In genomic region chr1:59171875-59172274, GRCm38 (mm10) we compare ENCODE assay signal across 20 mouse cellular contexts. TPM values are rescaled to one million over a fixed set of nuclear protein-coding genes. Genes with fewer than 3 reads are reported as not detected.
DNase-seq lines count a peak whose midpoint lies in the region; ATAC-seq lines count a peak whose summit lies in the region.
"Had no signal": no experiment of that assay in that cellular context is flagged by ENCODE, and none has a peak within 500 bp of the region (broad histone marks: within the 10 kb centered on the region; RNA-seq: fewer than 3 reads in every experiment).

No protein-coding gene starts in this region.

- no peak for DNase-seq in kidney, adult 11 months
- DNase-seq in thymus, postnatal 0 days (ENCODE audit: low spot score), result peak; percentile 50
- no peak for DNase-seq in thymus, postnatal 10 days (ENCODE audit: low spot score in 2 of 2)
- no peak for DNase-seq in hindbrain, embryonic 14.5 days (ENCODE audit: low spot score)
- DNase-seq in cerebellum, adult 8-10 months, result no peak
- DNase-seq: adrenal gland, adult 8-10 months; B cell, adult 2 months; cerebellum, adult 9-11 months; gastrocnemius, postnatal 10 days; kidney, adult 18-20 months; lung, adult 18-20 months; lung, postnatal 14 days; right cerebral cortex, postnatal 4 days had no signal

- H3K27me3 ChIP-seq in kidney, embryonic 15.5 days, result no peaks in the 10 kb centered on the region
- H3K27me3 ChIP-seq in hindbrain, embryonic 14.5 days (ENCODE audit: control insufficient read depth, insufficient read depth, low read length), result no peaks in the 10 kb centered on the region
- H3K27me3 ChIP-seq: forebrain, embryonic 12.5 days; limb, embryonic 12.5 days; neural tube, embryonic 12.5 days had no signal

- no peak overlapping the region for H3K4me2 ChIP-seq in kidney, embryonic 15.5 days
- no peak overlapping the region for H3K4me2 ChIP-seq in hindbrain, embryonic 14.5 days (replicated peaks)
- H3K4me2 ChIP-seq: forebrain, embryonic 12.5 days; limb, embryonic 12.5 days; midbrain, embryonic 11.5 days; neural tube, embryonic 12.5 days had no signal

- peaks cover 9% of the 10 kb centered on the region for H3K4me1 ChIP-seq in kidney, embryonic 15.5 days
- H3K4me1 ChIP-seq in hindbrain, embryonic 14.5 days (replicated peaks; ENCODE audit: control insufficient read depth, insufficient read depth, low read length), result no peaks in the 10 kb centered on the region
- H3K4me1 ChIP-seq: forebrain, embryonic 12.5 days; limb, embryonic 12.5 days; neural tube, embryonic 12.5 days had no signal

- no peak overlapping the region for H3K4me3 ChIP-seq in kidney, embryonic 15.5 days (replicated peaks)
- H3K4me3 ChIP-seq in hindbrain, embryonic 14.5 days (replicated peaks; ENCODE audit: low read length), result no peak overlapping the region
- H3K4me3 ChIP-seq: forebrain, embryonic 12.5 days; limb, embryonic 12.5 days; neural tube, embryonic 12.5 days had no signal

- H3K36me3 ChIP-seq in kidney, embryonic 15.5 days, result peaks cover 39% of the 10 kb centered on the region
- H3K36me3 ChIP-seq in hindbrain, embryonic 14.5 days (replicated peaks; ENCODE audit: control insufficient read depth, insufficient read depth), result peaks cover 91% of the 10 kb centered on the region

- H3K9ac ChIP-seq in kidney, embryonic 15.5 days, result no peak overlapping the region
- no peak overlapping the region for H3K9ac ChIP-seq in hindbrain, embryonic 14.5 days
- H3K9ac ChIP-seq: forebrain, embryonic 12.5 days; limb, embryonic 12.5 days; neural tube, embryonic 12.5 days had no signal

- 0 out of 2 replicates have a peak, but pooled peaks have one; percentile 18 for ATAC-seq in kidney, embryonic 15.5 days (replicated peaks; ENCODE audit: low FRiP score)
- peak; percentile 53; the same call in 1 of the 2 replicates for ATAC-seq in megakaryocyte, adult 5-6 weeks (ENCODE audit: poor library complexity, severe bottlenecking)
- no peak for ATAC-seq in erythroid progenitor cell, adult 5-6 weeks (replicated peaks; ENCODE audit: low FRiP score, poor library complexity, severe bottlenecking)
- ATAC-seq in hindbrain, embryonic 14.5 days (ENCODE audit: low FRiP score), result no peak

- H3K27ac ChIP-seq in kidney, embryonic 15.5 days, result peak overlapping the region; percentile 63
- H3K27ac ChIP-seq in hindbrain, embryonic 14.5 days, result no peak overlapping the region
- H3K27ac ChIP-seq: forebrain, embryonic 12.5 days; limb, embryonic 12.5 days; neural tube, embryonic 12.5 days had no signal

- WGBS in kidney, embryonic 15.5 days, result 40% methylated on average over 5 of the region's 5 CpGs
- 91% methylated on average over 5 of the region's 5 CpGs for WGBS in hindbrain, embryonic 14.5 days

- H3K9me3 ChIP-seq in kidney, embryonic 15.5 days (replicated peaks), result no peaks in the 10 kb centered on the region
- H3K9me3 ChIP-seq in hindbrain, embryonic 14.5 days (ENCODE audit: control insufficient read depth, low read length), result no peaks in the 10 kb centered on the region
- H3K9me3 ChIP-seq: forebrain, embryonic 12.5 days; limb, embryonic 12.5 days; neural tube, embryonic 12.5 days had no signal

RNA-seq across cellular contexts. Expression of gene Mpp4, which starts 8.7 kb away (rescaled TPM):
- 0.27 and 0.35 TPM in 2 replicates for polyA plus RNA-seq in kidney, embryonic 15.5 days (2015; fragmentation: Nextera tagmentation; extraction: Ambion mirVana)
- polyA plus RNA-seq in thymus, postnatal 0 days (2015; fragmentation: Nextera tagmentation; extraction: Ambion mirVana), result 4.8 and 6.2 TPM in 2 replicates
- total RNA-seq in megakaryocyte, adult 5-6 weeks (2015), result 0.11 TPM in 1 of 2 replicates, not detected in the other
- total RNA-seq in megakaryocyte, adult 5-6 weeks (2017), result not detected in 2 replicates
- 1.7 and 4.0 TPM in 2 replicates for total RNA-seq in erythroid progenitor cell, adult 5-6 weeks (2015; ENCODE audit: low replicate concordance)
- 1.9 TPM in 1 of 2 replicates, not detected in the other for total RNA-seq in erythroid progenitor cell, adult 5-6 weeks (2017; ENCODE audit: low replicate concordance)
- 1.1 and 1.4 TPM in 2 replicates for polyA plus RNA-seq in hindbrain, embryonic 14.5 days (2014; fragmentation: Nextera tagmentation; extraction: Ambion mirVana)

RNA-seq across cellular contexts. Expression of gene Tmem237, which starts 51.7 kb away (rescaled TPM):
- polyA plus RNA-seq in kidney, embryonic 15.5 days (2015; fragmentation: Nextera tagmentation; extraction: Ambion mirVana), result 39.0 and 42.9 TPM in 2 replicates
- 12.2 and 14.4 TPM in 2 replicates for polyA plus RNA-seq in thymus, postnatal 0 days (2015; fragmentation: Nextera tagmentation; extraction: Ambion mirVana)
- 2.4 and 5.8 TPM in 2 replicates for total RNA-seq in megakaryocyte, adult 5-6 weeks (2015)
- total RNA-seq in megakaryocyte, adult 5-6 weeks (2017), result 7.2 and 11.0 TPM in 2 replicates
- 2.5 TPM in 1 of 2 replicates, not detected in the other for total RNA-seq in erythroid progenitor cell, adult 5-6 weeks (2015; ENCODE audit: low replicate concordance)
- total RNA-seq in erythroid progenitor cell, adult 5-6 weeks (2017; ENCODE audit: low replicate concordance), result 0.26 TPM in 1 of 2 replicates, not detected in the other
- polyA plus RNA-seq in hindbrain, embryonic 14.5 days (2014; fragmentation: Nextera tagmentation; extraction: Ambion mirVana), result 24.9 and 54.8 TPM in 2 replicates

Comparison
In these comparisons a context has a peak if more than half of its experiments do, and no peak if none do; other contexts are left out.
1. ATAC-seq: peak in kidney, embryonic 15.5 days (single experiment) and megakaryocyte, adult 5-6 weeks (single experiment); none in erythroid progenitor cell, adult 5-6 weeks (single experiment) and hindbrain, embryonic 14.5 days (single experiment).